Mouse (Mus musculus): ENCODE data around the gene Sept6.

DNA sequence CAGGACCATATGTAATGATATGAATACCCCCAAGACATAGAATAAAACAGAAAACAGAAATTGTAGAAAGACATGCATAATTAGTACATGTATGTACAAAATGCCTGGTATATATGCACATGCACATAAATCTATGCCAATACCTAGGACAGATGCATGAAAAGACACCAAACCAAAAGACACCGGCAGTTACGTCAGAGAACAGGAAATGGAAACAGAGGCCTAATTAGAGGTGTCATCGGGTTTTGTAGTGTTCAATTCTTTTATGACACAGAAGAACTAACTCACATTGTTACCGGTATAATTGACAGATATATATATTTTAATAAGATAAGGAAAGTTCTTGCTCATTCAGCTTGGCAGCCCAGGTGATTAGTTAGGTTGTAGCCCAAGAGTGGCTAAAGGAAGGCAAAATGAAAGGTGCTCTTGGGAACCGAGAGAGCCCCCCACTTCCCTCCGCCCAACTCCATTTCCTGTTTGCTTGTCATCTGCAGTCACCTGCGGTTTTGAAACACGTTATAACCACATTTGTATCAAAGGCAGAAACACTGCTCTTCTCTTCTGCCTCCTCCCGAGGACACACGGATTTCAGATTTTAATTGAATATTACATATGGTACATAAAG lies 10.9 kb downstream of the Sept6 start:
- TF ChIP-seq CTCF (IDR thresholded peaks at IDR 0.05; ENCODE audit: low read depth) (no peak), EP300 (IDR thresholded peaks at IDR 0.05; ENCODE audit: low read depth) (no peak)
